Mouse (Mus musculus): ENCODE data around the gene Hdac8.

The Hdac8 gene

GRCm38 (mm10) chrX:102339396-102340155 is 165.6 kb downstream of the Hdac8 start:
- DNase-seq (ENCODE audit: low spot score in 2 of 2), result no peak

DNA sequence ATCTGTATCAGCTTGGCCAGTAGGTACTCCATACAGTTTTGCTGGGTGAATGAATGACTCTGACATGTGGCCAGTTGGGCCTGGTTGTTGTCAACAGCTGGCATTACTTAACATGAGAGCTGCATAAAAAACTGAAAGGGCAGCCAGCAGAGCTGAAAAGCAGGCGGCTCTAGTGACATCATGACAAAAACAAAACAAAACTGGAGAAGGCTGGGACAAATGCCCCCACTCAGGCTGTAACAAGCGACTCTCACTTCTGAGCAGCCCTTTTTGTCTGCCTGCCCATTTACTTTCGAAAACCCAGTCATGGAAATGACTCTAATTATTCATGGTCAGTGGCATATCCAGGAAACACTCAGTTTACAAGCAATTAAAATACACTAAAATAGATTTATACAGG is 185.5 kb downstream of the Hdac8 start:
- DNase-seq (ENCODE audit: low spot score in 2 of 2), result no peak

DNA sequence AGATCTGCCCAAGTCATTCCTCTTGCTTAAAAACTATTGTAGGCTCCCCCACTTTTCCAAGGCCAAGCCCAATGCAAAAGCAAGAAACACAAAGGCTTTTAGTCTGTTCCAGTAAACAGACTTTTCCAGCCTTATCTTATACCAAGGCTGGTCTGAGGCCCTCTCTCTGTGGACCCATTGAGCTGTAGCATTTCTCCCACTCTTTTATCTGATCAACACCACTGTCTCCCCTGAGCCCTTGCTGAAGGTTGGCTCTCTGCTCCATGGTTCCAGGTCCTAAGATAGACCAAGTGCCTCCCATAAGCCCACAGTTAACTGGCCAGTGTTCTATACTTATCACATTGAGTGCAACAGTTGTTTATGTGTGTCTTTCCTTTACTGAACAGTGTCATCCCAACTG is 185.9 kb downstream of the Hdac8 start:
- no peak for DNase-seq (ENCODE audit: low spot score in 2 of 2)

- DNase-seq (ENCODE audit: low spot score in 2 of 2), result no peak
Observed at GRCm38 (mm10) chrX:102318782-102319181, 186.4 kb downstream of the Hdac8 start.

GRCm38 (mm10) chrX:102311119-102311518 is 194.0 kb downstream of the Hdac8 start:
- DNase-seq (ENCODE audit: low spot score in 2 of 2), result no peak

GRCm38 (mm10) chrX:102307511-102307910 is 197.6 kb downstream of the Hdac8 start:
- no peak for DNase-seq (ENCODE audit: low spot score in 2 of 2)

- no peak for DNase-seq (ENCODE audit: low spot score in 2 of 2)
Observed at GRCm38 (mm10) chrX:102305806-102306205, 199.4 kb downstream of the Hdac8 start.

- DNase-seq (ENCODE audit: low spot score in 2 of 2), result no peak
Observed at GRCm38 (mm10) chrX:102304914-102305313, 200.2 kb downstream of the Hdac8 start.

DNA sequence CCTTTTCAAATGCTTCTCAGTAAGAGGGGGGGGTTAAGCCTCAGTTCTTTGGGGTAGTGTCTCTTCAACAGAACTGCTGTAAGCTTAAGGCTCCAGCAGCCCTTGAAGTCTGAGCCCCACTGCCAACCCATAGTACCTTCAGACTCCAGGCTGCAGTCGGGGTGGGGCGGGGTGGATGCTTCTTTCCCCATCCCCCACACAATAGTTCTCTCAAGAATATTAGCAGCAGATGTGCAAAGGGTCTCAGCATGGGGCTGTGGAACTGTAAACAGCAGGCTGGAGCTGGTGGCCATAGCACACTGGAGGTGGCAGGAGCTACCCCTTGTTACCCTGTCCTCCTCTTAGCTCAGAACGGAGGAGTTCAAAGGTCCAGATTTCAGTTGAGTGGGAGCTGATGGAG is 202.7 kb downstream of the Hdac8 start:
- DNase-seq (ENCODE audit: low spot score in 2 of 2), result no peak

DNA sequence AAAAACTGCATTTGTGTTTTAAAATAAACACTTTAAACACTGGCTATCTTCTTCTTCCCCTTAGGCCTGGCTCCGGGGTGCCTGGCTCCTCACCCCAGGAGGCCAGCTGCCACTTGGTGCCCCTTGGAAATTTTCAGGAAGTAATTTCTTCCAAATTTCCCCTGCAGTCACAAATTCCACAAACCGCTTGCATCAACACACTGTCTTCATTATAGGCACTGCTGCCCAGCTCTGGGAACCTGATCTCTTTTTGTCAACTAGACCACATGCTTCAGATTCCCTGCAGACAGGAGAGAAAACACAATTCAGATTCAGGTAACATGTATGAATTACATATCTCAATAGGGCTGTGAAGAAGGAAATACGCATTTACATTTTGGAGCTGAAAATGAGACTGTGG is 220.3 kb downstream of the Hdac8 start:
- no peak for DNase-seq (ENCODE audit: low spot score in 2 of 2)

DNA sequence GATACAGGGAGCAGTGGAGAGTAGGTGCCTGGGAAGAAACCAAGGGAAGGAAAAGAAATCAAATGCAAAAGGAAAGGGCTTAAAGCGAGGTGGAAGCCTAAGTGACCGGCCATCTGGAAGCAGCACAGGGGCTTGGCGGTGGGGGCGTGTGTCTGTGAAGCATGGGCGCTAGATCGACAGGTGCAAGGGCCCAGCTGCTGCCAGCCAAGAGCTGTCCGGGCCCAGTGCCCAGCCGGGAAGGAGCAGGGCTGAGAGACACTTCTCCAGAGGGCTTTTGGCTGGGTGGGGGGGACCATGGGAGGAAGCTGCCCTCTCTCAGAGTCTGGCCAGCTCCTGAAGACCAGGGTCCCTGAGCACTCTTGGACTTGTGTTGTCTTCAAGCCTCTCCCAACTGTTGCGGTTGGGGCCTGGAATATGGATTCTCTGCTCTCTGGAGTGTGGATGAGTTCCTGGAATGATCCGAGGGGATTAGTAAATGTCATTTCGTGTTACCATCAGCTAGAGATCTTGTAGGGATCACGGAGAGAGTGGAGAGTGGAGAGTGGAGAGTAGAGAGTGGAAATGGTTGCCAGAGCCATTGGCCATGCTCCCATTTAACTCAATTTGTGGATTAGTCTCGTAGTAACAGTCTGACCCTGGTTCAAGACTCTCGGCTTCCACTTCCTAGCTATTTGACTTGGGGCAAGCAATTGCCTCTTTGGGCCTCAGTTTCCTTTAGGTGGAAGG is 242.4 kb downstream of the Hdac8 start:
- DNase-seq (ENCODE audit: low spot score in 2 of 2), result no peak

DNA sequence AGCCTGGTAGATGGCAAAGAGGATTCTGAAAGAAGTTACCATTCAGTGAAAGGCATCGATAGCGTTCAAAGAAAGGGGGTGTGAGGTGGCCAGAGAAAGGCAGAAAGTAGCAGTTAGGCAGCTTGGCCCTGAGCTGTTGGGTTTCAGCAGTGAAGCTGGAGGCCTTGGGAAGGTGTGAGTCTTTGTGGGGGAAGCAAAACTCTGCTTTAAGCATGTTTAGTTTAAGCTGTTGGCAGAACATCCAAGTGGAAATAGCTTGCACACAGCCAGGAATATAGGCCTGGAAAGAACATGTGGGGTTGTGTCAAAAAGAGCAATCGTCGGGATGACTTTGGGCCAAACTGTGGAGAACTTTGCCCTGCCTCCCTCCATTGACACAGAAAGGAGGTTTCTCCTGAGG is 245.4 kb downstream of the Hdac8 start:
- DNase-seq (ENCODE audit: low spot score in 2 of 2), result no peak

- DNase-seq (ENCODE audit: low spot score in 2 of 2), result no peak
Observed at GRCm38 (mm10) chrX:102253892-102254291, 251.3 kb downstream of the Hdac8 start.

DNA sequence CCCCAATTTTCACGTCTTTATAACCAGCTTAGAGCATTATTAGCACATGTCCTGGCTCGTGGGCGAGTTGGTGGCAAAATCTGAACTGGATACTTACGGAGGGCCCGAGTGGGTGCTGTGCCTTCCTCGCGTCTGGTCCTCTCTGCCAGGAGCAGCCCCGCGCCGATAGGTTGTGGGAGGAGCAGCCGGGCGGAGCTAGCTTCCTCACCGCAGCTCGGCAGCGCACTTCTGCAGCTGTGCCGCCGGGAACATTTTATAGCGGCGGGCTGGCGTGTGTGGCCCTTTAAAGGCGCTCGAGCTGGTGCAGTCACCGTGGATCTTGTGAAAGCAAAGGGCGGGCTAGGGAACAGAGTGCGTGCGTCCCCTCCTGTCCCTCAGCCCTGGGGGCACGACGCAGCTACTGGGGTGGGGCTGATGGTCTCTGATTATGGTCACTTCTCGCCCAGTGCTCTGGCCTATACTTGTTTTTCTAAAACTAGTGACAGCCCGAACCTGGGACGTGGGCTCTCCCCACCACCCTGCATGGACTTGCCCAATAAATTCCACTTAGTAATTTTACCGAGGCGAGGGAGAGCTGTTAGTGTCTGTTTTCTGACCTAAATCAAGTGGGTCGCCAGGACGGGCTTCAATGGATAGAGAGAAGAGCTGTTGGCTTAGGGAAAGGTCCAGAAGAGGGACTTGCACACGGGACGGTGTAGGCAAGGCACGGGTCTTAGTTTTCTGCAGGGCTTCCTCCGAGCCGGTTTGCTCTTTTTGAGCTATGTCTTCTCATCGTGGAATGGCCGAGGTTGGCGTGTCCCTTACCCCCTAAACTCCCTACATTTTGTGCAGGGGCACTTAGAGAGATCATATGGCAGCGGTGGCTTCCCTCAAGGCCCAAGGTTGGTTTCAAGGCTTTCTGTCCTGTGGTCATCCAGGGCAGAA is 253.0 kb downstream of the Hdac8 start, which contains the start of gene Cited1:
TSS of gene Cited1 (minus strand) at position 245 of the 924 bp plus-strand sequence.
- no peak for DNase-seq (ENCODE audit: low spot score in 2 of 2)

DNA sequence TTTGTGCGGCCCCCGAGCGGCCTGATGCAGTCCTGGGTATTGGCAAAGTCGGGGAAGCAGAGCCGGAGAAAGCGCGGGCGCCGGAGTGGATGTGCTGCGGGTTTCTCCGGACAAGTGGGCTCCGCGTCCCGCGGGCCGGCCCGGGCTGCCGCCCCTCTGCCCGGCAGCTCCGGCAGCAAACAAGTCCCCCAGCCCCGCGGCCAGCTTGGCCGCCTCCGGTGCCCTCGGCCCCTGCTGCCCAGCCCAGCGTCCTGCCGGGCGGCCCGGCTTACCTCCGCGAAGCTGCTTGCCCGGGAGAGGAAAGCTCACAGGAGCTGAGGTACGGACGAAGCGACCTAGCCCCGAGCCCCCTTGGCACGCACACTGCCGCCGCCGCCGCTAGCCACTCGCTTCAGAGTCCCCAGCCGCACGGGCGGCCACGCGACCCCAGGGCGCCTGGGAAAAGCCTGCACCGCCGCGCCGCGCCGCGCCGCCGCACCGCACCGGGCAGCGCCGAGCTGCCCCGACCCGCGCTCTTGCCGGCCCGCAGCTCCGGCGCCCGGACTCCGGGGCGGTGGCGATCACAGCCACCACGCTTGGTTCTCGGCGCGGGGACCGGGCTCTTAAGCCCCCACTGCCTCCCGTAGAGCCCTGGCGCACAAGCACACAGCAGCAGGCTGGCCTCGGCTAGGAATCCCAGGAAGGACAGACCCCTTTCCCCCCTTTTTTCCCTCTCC is 253.8 kb downstream of the Hdac8 start:
- DNase-seq (ENCODE audit: low spot score in 2 of 2), result no peak

DNA sequence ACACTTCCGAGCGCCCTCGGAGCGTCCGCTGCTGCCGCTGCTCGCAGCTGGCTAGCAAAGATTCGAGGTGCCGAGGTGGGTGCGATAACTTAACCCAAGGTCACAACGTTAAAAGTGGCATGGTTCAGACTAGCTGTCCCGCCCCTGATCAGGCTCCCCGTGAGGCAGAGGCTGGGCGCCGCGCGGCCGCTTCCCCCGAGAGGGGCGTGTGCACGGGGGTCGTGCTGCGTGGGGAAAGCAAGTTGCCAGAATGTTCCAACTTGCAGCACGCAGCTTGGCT is 254.3 kb downstream of the Hdac8 start:
- DNase-seq (ENCODE audit: low spot score in 2 of 2), result no peak

DNA sequence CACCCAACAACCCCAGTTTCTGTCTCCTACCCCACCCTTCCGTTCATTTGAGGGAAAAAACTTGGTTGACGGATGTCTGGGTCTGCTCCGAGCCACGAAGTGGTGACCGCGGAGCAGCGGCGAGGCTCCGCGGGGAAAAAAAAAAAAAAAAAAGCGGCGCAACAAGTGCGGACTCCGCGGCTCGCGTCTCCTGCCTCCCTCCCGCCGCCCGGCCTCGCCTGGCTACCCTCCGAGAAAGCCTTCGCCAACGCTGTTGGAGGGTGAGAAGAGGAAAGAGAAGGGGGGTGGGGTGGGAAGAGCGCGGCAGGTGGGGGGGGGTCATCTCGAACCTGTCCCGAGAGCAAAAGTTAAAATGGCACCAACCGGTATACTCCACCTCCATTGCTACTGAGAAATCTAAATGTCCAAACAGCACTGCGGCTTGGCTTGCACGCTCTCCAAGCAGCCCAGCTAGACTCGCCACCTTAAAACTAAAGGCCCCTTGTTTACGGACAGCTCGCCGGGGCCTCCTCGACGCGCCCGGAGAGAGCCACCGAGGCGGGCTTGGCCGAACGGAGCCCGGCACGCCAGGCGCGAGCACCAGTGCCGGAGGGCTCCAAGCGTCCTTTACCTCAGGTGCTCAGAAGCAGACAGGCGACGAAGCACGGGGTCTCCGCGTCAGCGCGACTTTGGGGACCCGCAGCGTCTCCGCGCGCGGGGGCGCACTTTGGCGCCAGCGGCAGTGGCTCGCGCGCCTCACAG is 254.8 kb downstream of the Hdac8 start:
- no peak for DNase-seq (ENCODE audit: low spot score in 2 of 2)

GRCm38 (mm10) chrX:102244334-102244733 is 260.8 kb downstream of the Hdac8 start:
- DNase-seq (ENCODE audit: low spot score in 2 of 2), result no peak
